Mouse (Mus musculus): ENCODE data around the gene Eif4g3.
"Not testable (repeated sequence)": the region's sequence is repeated elsewhere in the genome, so short reads cannot be mapped to it uniquely, and the experiment has no call there.

Eif4g3 gene

DNA sequence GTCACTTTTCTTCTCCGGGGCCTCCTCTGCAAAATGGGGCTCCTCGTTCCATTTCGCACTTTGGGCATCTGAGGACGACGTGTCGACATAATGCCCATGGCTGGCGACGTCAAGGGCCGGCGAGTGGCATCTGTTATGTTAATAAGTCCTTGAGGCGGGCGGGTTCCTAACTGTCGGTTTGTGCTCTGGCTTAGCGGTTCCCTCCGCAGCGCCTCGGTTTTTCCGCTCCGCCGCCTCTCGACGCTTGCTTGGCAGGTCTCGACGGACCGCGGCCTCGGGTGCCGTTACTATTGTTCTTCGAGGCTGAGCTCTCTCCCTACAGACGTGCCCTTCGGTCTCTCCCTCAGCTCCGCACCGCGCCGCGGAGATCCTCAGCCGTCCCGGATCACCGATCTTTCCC lies at the start of gene Eif4g3:
Gene Eif4g3 (plus strand): TSS at position 133 of the 400 bp plus-strand sequence.
- no peak for DNase-seq (ENCODE audit: inconsistent age in 2 of 2, low spot score in 1 of 2)

- peak; percentile 70 to 76 for DNase-seq (ENCODE audit: inconsistent age in 2 of 2, low spot score in 1 of 2)
Measured at GRCm38 (mm10) chr4:137943540-137943939, 49.3 kb upstream of the Eif4g3 start.

DNA sequence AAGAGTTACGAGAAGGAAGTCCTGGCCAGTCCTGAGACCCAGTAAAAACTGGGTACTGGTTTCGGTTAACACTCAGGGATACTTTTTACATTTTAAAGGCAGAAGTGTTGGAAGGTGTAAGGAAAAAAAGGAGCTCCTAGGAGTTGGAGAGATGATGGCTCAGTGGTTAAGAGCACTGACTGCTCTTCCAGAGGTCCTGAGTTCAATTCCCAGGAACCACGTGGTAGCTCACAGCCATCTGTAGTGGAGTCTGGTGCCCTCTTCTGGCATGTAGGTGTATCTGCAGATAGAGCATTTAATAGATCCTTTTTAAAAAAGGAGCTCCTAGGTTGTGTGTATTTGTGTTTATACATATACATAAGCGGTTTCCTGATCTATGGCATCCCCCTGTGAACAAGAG lies 47.4 kb upstream of the Eif4g3 start:
- DNase-seq (ENCODE audit: inconsistent age in 2 of 2, low spot score in 1 of 2): no peak

DNA sequence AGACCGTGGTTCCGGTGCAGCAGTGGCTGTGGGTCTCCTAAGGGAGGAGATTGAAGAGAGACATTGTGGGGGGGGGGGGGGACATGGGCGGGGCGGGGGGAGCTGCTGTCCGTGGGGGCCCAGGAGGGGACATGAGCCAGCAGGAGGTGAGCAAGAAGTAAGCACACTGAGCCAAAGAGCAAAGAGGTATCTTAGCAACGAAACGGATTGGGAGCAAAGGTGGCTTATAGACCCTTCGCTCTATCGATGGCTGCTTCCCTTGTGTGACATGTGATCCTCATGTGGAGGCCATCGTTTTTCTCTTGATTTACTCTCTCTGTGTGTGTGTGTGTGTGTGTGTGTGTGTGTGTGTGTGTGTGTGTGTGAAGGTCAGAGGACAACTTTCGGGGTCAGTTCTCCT lies 46.4 kb upstream of the Eif4g3 start:
- DNase-seq (ENCODE audit: inconsistent age in 2 of 2, low spot score in 1 of 2): no peak

DNA sequence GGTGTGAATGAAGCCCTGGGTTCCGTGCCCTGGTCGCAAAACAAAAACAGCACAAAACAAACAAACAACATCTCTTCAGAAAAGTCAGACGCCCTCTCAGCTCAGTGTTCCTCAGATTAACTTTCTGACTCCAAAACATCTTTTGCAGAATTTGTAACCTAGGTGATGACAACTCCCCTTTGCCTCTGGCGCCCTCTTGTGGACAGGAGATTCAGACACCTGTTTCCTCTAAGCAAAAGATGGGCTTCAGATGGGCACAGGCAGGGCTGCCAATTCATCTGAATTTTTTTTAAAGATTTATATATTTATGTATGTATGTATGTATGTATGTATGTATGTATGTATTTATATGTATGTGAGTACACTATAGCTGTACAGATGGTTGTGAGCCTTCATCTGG lies 40.0 kb upstream of the Eif4g3 start:
- DNase-seq (ENCODE audit: inconsistent age in 2 of 2, low spot score in 1 of 2): peak; percentile 73 to 90

DNA sequence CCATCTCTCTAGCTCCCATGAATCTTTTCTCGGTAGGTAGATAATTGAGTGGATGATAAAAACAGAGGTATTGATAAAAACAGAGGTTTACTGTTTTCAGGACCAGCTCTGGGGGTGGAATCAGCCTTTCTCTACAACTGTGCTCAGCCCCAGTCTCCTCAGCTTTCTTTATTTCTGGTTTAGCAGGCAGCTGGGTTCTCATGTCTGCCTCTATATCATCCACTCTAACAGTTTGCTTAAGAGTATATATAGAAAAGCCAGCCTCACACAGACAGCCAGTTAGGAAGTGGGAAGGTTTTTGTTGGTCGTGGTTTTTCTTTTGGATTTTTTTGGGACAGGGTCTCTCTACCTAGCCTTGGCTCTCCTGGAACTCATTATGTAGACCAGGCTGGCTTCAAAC lies 38.6 kb upstream of the Eif4g3 start:
- no peak for DNase-seq (ENCODE audit: inconsistent age in 2 of 2, low spot score in 1 of 2)

GRCm38 (mm10) chr4:137954926-137955396 lies 37.9 kb upstream of the Eif4g3 start:
- DNase-seq (ENCODE audit: inconsistent age in 2 of 2, low spot score in 1 of 2): no peak

- no peak for DNase-seq (ENCODE audit: inconsistent age in 2 of 2, low spot score in 1 of 2)
Measured at GRCm38 (mm10) chr4:137956260-137956659, 36.6 kb upstream of the Eif4g3 start.

DNA sequence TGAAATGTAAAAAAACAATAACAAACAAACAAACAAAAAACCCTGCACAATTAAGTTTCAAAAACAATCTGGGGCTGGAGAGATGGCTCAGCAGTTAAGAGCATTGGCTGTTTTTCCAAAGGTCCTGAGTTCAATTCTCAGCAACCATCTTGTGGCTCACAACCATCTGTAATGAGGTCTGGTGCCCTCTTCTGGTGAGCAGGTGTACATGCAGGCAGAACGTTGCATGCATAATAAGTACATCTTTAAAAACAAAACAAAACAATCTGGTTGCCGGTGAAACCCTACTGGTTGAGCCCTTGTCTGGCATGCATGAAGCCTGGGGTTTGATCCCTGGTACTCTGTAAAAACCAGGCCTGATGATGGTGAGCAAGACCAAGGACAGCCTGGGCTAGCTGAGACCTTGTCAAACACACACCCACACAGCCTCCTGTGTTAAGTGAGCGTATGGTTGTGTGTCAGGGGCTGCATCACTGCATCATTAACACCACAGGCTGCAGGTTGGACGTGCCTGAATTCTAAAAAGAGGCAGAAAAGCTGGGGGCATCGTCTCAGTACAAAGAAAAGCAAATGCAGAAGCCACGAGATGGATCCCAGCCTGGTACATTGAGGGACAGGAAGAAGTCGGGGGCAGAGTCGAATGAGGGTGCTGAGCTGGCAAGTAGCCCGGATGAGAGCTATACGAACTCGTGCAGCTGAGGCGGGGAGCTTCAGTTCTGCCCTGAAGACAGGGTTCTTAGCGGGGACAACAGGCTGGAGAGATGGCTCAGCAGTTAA lies 32.7 kb upstream of the Eif4g3 start:
- DNase-seq (ENCODE audit: inconsistent age in 2 of 2, low spot score in 1 of 2): no peak

DNA sequence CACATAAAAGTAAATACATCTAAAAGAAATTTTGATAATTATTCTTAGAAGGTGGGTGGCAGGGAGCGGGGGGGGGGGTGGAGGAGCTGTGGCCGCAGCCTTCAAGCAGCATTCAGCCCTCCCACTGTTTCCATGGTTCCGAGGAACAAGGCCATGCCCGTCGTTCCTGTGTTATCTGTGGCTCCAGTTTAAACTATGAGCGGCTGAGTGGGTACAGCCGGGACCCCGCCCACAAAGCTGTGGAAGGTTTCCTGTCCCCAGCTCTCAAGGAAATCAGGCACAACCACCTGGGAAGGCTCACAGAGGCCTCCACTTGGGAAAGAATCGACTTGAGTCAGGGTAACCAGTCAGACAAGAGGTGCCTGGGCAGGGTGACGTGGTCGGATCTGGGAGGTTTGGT lies 32.1 kb upstream of the Eif4g3 start:
- DNase-seq (ENCODE audit: inconsistent age in 2 of 2, low spot score in 1 of 2): peak; percentile 55 to 74

DNA sequence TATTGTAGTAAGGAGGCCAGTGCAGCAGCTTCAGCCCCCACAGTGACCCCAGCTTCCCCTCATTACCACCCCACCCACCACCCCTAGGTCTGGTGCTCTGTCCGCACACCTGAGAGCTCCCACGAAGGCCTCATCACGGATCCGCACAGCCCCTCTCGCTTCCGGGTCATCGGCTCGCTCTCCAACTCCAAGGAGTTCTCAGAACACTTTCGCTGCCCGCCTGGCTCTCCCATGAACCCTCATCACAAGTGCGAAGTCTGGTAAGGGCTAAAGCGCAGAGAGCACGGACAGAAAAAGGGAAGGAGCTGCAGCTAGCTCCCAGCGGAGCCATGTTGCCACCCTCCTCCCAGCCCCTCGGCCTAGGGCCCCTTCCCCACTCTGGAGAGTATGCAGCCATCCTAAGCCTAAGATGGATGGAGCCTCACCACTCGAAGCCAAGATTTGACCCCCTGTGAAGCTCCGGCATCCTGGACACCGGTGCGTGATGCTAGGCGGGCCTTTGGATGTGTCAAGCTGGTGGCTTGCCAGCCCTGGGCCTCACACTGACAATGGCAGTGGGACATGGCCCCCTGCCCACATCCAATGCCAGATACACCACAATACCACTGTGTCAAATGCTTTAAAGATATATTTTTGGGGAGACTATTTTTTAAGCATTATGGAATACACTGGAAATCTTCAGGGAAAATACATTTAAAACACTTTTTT lies 30.0 kb upstream of the Eif4g3 start:
- DNase-seq (ENCODE audit: inconsistent age in 2 of 2, low spot score in 1 of 2): no peak

DNA sequence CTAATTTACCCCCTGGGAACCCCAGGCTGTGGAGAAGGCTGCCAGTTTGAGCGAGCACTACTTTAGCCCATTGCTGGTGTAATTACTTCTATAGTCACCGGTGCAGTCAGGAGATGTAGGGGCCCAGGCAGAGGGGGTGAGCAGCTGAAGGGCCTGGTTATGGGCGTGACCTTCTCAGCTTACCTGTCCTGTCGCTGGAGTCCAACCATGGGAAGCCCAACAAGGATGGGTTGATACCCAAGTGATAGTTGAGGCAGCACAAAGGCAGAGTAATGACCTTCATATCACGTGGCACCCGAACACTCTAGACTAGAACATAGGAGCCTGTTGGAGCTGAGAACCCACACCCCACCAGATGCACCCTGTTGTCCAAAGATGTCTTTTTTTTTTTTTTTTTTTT lies 29.4 kb upstream of the Eif4g3 start:
- DNase-seq (ENCODE audit: inconsistent age in 2 of 2, low spot score in 1 of 2): no peak

GRCm38 (mm10) chr4:137963881-137964584 lies 28.8 kb upstream of the Eif4g3 start:
- peak; percentile 71 to 90 for DNase-seq (ENCODE audit: inconsistent age in 2 of 2, low spot score in 1 of 2)

DNA sequence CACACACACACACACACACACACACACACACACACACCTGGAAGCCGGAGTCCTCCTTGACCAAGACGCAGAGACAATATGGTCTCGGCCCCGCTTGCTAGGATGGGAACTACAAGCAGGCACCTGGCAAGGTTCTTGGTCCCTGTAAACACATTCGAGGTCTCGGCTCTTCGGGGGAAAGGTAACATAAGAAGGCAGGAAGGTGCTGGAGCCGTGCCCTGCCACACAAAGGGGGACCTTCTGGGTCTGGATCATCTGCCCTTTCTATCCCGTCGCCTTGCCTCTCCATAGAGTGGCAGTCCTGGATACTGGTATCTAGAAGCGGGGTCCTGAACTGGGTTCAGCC lies 28.3 kb upstream of the Eif4g3 start:
- DNase-seq (ENCODE audit: inconsistent age in 2 of 2, low spot score in 1 of 2): no peak

DNA sequence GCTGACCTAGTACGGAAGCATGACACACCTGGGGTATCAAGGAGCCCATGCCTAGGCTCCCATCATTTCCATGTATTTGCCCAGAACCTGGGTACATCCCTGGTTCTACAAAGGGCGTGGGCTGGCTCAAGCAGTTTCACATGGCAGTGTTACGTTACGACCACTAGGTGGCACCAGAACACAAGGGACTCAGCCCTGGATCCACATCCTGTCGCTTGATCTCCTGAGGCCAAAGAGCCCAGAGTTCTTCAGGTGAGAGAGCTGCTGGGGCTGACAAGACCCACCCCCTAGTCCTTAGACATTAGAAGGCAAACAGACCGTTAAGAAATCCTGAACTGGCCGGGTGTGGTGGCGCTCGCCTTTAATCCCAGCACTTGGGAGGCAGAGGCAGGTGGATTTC lies 24.6 kb upstream of the Eif4g3 start:
- DNase-seq (ENCODE audit: inconsistent age in 2 of 2, low spot score in 1 of 2): peak; percentile 69 to 92

GRCm38 (mm10) chr4:137970623-137971199 lies 22.1 kb upstream of the Eif4g3 start:
- DNase-seq (ENCODE audit: inconsistent age in 2 of 2, low spot score in 1 of 2): not testable (repeated sequence)

GRCm38 (mm10) chr4:137974856-137975432 lies 17.9 kb upstream of the Eif4g3 start:
- not testable (repeated sequence) for DNase-seq (ENCODE audit: inconsistent age in 2 of 2, low spot score in 1 of 2)

GRCm38 (mm10) chr4:137979066-137979644 lies 13.7 kb upstream of the Eif4g3 start:
- not testable (repeated sequence) for DNase-seq (ENCODE audit: inconsistent age in 2 of 2, low spot score in 1 of 2)

- peak in 1 of 2 experiments; percentile 37 for DNase-seq (ENCODE audit: inconsistent age in 2 of 2, low spot score in 1 of 2)
Measured at GRCm38 (mm10) chr4:137982869-137983268, 10.0 kb upstream of the Eif4g3 start.

DNA sequence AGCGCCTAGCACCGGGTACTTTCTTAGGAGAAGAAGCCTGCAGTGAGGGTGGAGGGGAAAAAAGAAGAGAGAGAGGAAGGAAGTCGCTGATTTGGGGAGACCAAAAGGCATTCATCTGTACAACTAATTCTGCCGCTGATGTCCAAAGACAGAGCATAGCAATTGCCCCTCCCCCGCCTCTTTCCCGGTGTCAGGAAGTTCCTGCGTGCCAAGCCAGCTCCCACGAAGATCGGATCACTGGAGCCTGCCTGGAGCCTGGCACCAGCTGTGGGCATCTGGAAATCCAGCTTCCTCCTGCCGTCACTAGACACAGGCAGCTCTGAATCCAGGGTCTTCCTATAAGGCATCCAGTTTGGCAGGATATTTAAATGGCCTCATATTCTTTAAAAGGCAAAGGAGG lies 8.6 kb upstream of the Eif4g3 start:
- DNase-seq (ENCODE audit: inconsistent age in 2 of 2, low spot score in 1 of 2): peak in 1 of 2 experiments; percentile 65

DNA sequence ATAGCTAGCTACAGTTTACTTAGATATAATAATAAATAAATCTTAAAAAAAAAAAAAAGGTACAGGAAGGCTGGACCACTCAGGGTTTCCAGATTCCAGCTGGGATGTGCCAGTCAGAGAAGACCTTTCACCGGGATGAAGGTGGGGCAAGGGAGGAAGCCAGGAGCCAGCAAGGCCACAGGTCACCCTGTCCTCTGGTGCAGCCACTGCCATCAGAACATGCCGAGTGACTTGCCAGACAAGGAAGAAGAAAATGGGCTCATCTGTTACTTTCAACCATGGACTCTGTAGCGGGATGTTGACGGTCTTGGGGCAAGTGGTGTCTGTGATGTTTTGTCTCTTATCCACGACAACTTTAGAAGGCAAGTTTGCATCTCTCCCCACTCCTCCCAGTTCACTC lies 8.1 kb upstream of the Eif4g3 start:
- DNase-seq (ENCODE audit: inconsistent age in 2 of 2, low spot score in 1 of 2): no peak
